Mouse (Mus musculus) 3134 (cell line): ENCODE measurements around the gene Hectd2.

Source experiments
- DNase-seq: peaks from one replicate; pipeline ENCODE4 v3.0.0-alpha.2; 2011; ENCODE audit warnings: low spot score; ENCODE audit not compliant: insufficient read length; ENCODE audit errors: extremely low read depth

Hectd2 gene

GRCm38 (mm10) chr19:36554046-36554784 is at the start of gene Hectd2:
Hectd2 (plus strand) TSS chr19:36554639.
- peak; percentile 55 for DNase-seq

DNA sequence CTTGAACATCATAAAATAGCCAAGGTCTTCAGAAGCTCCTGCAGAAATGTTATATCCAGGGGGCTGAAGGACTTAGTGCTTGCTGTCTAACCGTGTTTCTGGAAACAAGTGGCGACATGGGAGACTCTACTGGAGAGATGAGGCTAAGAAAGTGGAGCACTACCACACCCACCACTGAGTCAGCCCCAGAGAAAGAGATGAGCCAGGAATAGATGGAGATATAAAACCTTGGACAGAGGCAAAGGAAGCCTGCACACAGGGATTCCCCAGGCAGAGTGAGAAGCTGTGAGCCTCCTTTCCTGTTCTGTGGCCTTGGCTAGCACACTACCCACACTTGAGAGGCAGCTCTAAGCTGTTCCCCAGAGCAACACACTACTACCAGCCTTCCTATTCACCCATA is 49.7 kb upstream of the Hectd2 start:
- DNase-seq = no peak

DNA sequence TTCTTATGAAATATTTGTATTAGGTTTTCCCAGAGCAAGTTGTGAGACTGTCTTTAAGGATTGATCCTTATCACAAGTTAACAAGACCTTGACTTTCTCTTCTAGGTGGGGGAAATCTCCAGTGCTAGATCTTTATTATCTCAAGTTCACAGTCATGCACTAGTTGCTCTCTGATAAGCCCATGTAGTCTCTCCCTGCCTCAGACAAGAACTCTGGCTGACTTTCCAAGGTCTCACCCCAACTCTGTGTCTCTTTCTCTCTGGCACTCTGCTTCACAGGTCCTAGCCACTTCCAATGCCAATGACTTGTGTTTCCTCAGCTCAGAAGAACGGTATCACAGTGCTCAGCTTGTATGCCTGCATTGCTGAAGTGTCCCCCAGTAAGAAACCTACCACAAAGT is 43.1 kb upstream of the Hectd2 start:
- no peak for DNase-seq

DNA sequence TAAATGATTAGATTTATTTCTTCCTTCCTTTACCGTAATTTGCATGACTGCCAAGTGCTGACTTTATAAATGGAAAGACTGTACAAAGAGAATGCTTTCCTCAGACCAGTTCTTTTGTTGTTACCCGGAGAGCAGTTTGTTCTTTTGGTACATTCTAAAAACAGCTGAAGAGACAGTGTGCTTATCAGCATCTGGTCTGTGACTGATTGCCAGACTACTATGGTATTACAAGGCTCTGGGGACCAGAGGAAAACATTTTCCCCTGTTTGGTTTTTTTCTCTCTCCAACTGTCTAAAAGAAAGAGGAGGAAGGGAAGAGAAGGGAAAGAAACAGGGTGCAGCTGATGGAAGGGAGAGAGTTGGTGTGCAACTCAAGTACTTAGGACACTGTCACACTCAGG is 36.0 kb upstream of the Hectd2 start:
- DNase-seq = no peak

DNA sequence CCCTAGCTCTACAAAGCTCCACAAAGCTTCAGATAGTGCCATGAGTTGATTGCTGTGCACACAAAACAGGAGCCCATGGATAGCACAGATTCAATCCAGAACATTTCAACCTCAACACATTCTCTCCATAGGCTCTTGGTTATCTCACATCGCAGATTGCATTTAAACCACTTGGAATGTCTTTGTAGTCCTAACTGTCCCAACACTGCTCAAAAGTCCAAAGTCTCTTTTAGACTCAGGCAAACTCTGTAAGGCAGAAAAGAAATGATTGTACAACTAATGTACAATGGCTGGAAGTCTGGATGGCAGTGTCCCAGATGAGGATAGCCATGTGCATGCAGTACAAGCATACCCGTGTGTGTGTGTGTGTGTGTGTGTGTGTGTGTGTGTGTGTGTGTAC is 32.9 kb upstream of the Hectd2 start:
- no peak for DNase-seq

DNA sequence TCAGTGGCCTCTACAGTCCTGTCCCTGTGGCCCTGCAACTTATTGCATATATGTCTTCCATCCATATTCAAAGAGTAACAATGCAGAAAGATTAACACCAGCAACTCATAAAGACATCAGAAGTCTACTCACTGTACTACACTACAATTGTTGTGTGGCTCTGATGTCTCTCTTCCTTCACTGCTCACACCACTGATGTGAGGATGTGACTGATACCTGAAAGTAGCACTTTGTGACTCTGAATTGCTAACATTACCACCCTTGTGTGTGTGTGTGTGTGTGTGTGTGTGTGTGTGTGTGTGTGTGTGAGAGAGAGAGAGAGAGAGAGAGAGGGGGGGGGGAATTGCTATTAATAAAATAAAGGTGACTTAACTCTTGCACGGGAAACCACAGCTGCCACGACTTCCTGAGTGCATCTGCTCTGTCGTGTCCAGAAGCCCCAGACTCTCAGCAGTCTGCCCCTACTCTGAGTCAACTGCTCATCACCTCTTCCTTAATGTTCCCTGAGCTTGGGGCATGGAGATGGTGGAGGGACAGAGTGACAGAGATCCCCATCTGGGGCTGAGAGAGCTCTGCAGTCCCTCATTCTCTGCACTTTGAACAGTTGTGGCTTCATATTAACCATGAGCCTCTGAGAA is 31.8 kb upstream of the Hectd2 start:
- DNase-seq = no peak

GRCm38 (mm10) chr19:36525071-36525470 is 29.4 kb upstream of the Hectd2 start:
- DNase-seq = no peak

- DNase-seq = no peak
Observed at GRCm38 (mm10) chr19:36533082-36533481, 21.4 kb upstream of the Hectd2 start.

DNA sequence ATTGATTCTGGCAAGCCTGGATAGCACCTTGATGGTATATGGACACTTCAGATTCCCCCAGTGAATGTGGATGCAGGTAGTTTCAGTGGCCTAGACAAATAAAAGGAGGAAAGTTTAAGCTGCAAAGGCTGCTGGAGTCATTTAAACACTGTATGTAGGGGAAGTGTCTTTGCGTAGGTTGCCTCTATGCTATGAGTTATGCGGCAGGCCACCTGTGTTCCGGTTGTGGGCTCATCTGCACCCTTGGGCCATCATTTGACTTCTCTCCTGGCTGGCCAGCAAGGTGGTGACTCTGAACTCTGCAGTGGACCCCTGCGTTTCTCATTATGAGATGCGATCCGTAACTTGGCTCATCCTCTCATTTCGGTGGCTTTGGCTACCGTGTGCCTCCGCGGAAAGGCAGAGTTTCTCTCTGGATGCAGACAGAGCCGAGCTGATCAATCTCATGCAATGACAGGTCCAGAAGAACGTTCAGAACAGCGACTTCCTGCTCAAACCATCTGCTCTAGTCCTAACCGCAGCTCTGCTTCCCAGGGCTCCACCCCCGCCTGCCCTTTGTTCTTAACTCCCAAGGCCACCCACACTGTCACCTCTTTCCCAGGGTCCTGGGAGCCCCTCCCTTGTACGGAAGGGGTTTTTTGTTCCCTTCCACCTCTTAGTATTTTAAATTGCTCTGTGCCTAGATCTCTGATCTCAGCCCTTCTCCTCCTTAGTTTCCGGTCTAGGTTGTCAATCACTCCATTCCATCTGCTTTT is 20.3 kb upstream of the Hectd2 start:
- peak; percentile 52 for DNase-seq

- peak; percentile 51 for DNase-seq
Observed at GRCm38 (mm10) chr19:36534766-36535140, 19.7 kb upstream of the Hectd2 start.

GRCm38 (mm10) chr19:36535186-36535585 is 19.3 kb upstream of the Hectd2 start:
- no peak for DNase-seq

GRCm38 (mm10) chr19:36535878-36536277 is 18.6 kb upstream of the Hectd2 start:
- no peak for DNase-seq

- DNase-seq = no peak
Observed at GRCm38 (mm10) chr19:36536929-36537328, 17.5 kb upstream of the Hectd2 start.

DNA sequence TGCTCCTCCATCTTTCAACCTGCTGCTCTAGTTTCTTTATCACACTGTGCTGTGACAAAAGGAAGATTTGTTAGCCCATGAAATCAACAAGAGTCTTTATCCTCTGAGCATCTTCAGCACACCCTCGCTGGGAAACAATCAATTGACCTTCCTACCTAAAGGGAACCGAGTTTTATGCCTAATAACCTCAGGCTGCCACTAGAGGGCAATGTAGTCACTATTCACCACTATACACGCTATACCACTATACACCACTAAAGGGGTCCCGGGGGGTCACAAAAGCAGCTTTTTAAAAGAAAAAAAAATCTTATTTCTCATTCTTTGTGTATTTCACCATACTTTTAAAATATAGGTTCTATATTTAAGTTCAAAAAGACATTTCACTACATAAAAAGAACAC is 15.9 kb upstream of the Hectd2 start:
- no peak for DNase-seq

DNA sequence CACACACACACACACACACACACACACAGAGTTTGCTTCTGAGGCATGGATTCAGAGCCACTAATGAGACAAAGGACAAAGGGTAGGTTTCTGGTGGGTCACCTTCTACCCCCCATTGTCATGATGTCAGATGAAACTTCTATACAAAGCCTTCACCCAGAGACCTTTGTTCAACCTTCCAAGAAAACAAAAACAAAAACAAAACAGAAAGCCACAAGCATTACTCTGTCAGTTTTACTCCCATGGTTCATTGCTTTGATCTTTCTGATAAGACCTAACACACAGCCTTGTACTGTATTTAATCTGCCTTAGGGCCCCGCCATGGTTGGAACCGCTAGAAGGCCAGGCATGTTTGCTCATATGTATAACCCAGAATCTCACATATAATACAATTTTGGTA is 15.1 kb upstream of the Hectd2 start:
- DNase-seq = no peak

DNA sequence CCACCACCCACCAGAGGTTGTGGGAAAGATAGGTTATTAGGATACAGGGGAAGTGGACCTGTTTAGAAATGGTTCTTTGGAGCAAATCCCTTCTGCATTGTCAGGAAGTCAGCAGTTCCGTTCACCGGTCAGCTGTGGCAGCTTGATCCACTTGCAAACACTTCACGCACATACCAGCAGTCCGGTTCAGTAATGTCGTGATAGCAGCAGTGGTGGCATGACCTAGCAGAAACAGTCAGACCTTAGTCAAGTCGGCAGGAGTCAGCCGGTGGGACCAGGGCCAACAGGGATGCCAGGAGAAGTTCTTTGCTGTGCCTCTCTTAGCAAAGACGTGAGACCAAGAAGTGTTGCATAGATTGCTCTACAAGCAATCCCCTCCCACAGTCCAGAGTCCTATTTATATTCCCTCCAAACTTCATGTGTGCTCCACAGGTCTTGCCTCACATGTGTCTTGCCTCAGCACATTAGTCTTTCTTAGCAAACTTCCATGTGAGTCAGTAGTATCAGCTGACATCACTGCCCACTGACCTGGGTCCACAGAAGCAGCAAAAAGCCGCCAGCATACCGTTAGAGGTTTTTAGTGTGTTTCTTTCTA is 14.3 kb upstream of the Hectd2 start:
- peak; percentile 11 for DNase-seq

DNA sequence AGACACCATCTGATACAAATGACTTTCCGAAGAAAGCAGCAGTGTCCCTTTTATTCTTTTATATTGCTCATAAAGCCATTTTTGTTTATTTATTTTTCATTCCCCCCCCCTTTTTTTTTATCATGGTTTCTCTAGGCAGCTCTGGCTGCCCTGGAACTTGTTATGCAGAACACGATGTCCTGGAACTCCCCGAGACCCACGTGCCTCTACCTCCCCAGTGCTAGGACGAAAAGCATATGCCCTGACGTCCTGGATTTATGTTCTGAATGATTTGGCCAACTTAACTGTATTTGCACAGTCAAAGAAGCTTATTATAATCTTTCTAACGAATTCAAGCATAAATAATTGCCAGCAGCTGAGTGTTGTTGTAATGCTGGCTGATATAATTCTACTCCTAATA is 13.7 kb upstream of the Hectd2 start:
- DNase-seq = no peak

DNA sequence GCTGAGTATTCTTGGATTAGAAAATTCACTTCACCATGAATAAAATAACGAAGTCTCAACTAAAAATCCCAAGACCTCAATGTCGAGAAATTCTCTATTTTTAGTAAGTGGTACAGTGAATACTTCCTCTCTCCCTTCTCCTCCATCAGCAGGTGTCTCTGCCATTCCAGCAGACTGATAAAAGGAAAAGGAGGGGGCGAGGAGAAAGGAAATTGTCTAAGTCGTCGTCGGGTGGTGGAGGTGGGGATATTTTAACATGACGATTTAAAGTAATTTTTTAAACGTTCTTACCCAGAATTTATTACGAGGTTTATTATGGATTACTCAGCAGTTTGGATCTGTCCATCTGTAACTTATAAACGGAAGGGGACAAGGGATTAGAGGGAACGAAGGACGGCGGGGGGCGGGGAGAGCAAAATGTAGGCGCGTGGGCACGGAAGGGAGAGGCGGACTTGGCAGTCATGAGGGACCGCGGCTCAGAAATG is 836 bp upstream of the Hectd2 start:
- no peak for DNase-seq

- DNase-seq = peak; percentile 63
Observed at GRCm38 (mm10) chr19:36554785-36555595, 551 bp downstream of the Hectd2 start.

GRCm38 (mm10) chr19:36559331-36559730 is 4.9 kb downstream of the Hectd2 start:
- DNase-seq = no peak
